Mouse (Mus musculus): ENCODE data around the gene Tmem247. TPM values are rescaled to one million over a fixed set of nuclear protein-coding genes. Genes with fewer than 3 reads are reported as not detected.

Gene Tmem247
- not detected for total RNA-seq (2021)
- long read RNA-seq, experiment 1, result 0 reads
- long read RNA-seq, experiment 2, result 0 reads

DNA sequence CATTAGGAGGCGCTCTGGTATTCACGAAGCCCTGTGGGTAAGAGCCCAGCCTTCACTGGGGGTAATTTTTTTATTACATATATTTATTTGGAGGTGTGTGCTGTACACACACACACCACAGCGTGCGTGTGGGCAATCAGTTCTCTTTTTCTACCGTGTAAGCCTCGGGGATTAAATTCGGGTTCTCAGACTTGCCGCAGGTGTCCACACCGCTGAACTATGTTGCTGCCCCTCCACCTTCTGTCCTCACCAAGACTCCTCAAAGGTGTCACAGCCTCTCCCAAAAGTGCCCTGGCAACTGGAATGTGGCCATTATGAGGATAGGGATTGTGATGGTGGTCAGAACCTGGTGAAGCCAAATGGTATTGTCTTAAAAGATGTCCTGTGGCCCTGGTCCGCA, at the start of gene Tmem247:
Gene Tmem247, plus strand, starts transcription at position 301 of the 400 bp plus-strand sequence.
- Histone ChIP-seq H3K4me3 (no peak within 1 kb of the TSS), H3K27ac (no peak within 1 kb of the TSS)
- DNase-seq, result no peak
- intact Hi-C loops (cut with DNase I), result no loop called here
- TF ChIP-seq CTCF (IDR thresholded peaks at IDR 0.05), result no peak

DNA sequence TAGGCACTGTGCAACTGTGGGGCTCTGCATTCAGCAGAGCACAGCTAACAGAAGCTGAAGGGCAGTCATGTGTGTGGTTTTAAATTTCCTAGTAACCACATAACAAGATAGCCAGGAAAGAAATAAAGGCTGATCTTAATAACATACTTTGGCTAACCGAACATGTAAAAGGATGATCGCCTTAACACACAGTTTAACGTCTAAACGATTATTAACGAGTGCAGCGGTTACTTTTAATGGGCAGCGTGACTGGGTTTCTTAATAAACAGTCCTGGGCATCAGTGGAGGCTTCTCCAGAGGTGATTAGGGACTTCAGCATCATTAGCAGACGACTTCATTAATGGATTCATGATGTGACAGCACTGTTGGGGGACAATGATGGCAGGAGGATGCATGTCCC, 46.6 kb upstream of the Tmem247 start:
- no peak for DNase-seq
- intact Hi-C loops (cut with DNase I), result no loop called here
- H3K4me3 ChIP-seq, result no peak overlapping the region
- no peak overlapping the region for H3K27ac ChIP-seq
- no peak for TF ChIP-seq CTCF (IDR thresholded peaks at IDR 0.05)

- no peak overlapping the region for H3K27ac ChIP-seq
- intact Hi-C loops (cut with DNase I), result no loop called here
- no peak overlapping the region for H3K4me3 ChIP-seq
- DNase-seq, result no peak
- TF ChIP-seq CTCF (IDR thresholded peaks at IDR 0.05), result no peak
These were observed 44.5 kb upstream of the Tmem247 start for GRCm38 (mm10) chr17:86872643-86873042.

DNA sequence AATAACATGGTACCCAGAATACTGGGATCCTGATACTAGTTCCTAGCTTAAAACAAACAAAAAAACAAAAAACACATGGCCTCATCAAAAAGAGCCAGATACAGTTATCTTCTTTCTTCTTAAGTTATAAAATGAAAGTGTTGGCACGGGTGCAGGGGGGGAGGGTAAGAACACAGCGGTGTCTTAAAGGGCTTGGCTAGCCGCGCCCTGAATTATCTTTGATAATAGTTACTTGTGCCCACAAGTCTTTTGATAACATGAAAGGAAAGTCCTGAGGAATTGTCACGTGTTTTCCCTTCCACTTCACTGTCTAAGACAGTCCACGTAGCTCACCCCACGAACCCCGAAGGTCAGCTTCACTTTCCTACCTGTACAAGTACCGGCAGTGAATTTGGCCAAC, 40.2 kb upstream of the Tmem247 start:
- intact Hi-C loops (cut with DNase I), result no loop called here

DNA sequence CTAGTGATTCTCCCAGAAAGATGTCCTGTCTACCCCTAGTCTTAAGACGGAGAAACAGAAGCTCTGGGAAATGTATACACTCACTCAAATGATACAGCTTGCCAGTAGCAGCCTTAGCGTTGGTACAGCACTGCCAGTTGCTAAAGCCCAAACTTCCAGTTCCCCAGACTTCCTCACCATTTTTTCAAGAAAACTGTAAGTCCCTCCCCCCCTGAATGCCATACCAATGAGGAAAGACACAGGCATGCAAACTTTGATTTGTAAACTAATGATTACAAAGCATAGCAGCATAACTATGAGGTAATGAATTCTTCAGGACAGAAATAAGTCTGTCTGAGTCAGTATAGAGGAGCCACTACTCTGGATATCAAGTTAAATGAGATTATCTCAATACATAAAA, 39.4 kb upstream of the Tmem247 start:
- no peak overlapping the region for H3K27ac ChIP-seq
- no peak for TF ChIP-seq CTCF (IDR thresholded peaks at IDR 0.05)
- DNase-seq, result no peak
- no peak overlapping the region for H3K4me3 ChIP-seq
- intact Hi-C loops (cut with DNase I), result no loop called here

More for the DNA sequence above, 40.2 kb upstream of the Tmem247 start:
- H3K4me3 ChIP-seq, result no peak overlapping the region
- TF ChIP-seq CTCF (IDR thresholded peaks at IDR 0.05), result no peak
- DNase-seq, result no peak
- no peak overlapping the region for H3K27ac ChIP-seq

GRCm38 (mm10) chr17:86880056-86880455, 37.1 kb upstream of the Tmem247 start:
- intact Hi-C loops (cut with DNase I), result no loop called here
- Histone ChIP-seq H3K27ac (no peak overlapping the region), H3K4me3 (no peak overlapping the region)
- no peak for TF ChIP-seq CTCF (IDR thresholded peaks at IDR 0.05)
- DNase-seq, result no peak

DNA sequence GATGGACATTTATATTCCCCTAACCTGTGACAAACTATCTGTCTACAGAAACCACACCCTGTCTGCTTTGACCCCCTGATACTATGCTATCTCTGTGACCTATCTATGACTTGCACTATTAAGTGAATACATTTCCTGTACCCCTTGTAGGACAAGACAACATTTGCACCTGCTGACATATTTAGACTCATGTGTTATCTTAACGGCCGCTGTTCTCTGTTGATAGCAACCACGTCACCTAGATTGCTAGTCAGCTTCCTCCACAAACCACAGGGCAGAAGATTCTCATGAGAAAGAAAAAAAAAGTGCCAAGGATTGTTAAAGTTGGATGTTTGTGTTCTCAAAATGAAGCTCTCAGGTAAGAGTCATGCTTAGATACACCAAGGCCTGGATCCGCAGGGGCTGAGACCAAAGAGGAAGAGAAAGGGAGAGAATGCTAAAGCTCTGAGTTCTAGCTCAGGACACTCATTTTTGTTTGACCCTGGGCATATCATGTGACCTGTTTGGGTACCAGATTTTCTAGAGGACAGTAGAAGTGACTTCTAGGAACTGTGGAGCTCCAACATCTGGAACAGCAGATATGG, 36.6 kb upstream of the Tmem247 start:
- TF ChIP-seq CTCF (IDR thresholded peaks at IDR 0.05), result no peak
- intact Hi-C loops (cut with DNase I), result no loop called here
- Histone ChIP-seq H3K27ac (no peak overlapping the region), H3K4me3 (no peak overlapping the region)
- no peak for DNase-seq

DNA sequence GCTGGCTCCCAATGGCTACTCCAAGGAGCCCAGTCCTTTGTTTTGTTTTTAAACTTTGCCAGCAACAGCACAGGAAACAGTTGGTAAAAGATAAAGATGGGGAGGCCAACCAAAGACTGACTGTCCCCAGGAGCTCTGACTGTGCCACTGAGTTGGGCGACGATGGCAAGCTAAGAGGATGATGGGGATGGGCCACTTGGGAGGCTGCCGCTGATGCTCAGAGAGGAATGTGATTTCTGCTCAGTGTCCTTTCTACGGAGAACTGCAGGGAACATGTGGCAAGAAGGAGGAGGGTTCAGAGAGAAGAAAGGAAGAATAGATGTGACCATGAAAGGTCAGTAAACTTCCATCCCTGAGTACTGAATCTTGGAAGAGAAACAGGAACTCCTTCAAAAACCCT, 22.0 kb upstream of the Tmem247 start:
- DNase-seq, result no peak
- Histone ChIP-seq H3K27ac (no peak overlapping the region), H3K4me3 (no peak overlapping the region)
- TF ChIP-seq CTCF (IDR thresholded peaks at IDR 0.05), result no peak
- intact Hi-C loops (cut with DNase I), result no loop called here

DNA sequence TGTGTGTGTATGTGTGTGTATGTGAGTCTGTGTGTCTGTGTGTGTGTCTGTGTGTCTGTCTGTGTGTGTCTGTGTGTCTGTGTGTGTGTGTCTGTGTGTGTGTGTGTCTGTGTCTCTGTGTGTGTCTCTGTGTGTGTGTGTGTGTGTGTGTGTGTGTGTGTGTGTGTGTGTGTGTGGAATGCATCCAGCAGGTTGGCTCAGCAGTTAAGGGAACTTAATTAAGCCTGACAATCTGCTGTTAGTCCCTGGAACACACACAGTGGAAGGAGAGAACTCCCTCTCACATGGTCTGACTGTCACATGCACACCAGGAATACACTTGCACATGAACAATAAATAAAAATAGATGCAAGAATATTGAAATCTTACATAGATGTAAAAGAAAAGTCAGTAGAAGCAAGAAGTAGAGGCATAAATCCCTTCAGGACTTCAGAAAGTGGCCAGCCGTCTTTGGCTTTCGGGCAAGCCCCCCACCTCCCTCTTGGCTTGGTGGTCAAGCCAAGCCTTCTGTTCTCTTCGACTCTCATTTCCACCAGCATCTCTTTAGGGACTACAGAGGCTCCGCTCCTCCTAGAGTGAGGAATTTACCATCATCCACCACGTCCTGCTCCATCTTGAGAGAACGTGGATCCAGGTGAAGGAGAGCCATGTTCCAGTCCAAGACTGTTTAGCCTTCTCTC, 19.5 kb upstream of the Tmem247 start:
- intact Hi-C loops (cut with DNase I), result no loop called here
- no peak overlapping the region for H3K4me3 ChIP-seq
- no peak for TF ChIP-seq CTCF (IDR thresholded peaks at IDR 0.05)
- DNase-seq, result no peak
- H3K27ac ChIP-seq, result no peak overlapping the region

- intact Hi-C loops (cut with DNase I), result loop anchor here (10.0 kb wide), 1 partner anchor 735 kb away; the partner anchor contains the start of gene Prkce
- Histone ChIP-seq H3K27ac (no peak overlapping the region), H3K4me3 (no peak overlapping the region)
- TF ChIP-seq CTCF (IDR thresholded peaks at IDR 0.05), result no peak
- no peak for DNase-seq
These were observed 17.3 kb upstream of the Tmem247 start for GRCm38 (mm10) chr17:86899821-86900220.

- H3K27ac ChIP-seq, result no peak overlapping the region
- DNase-seq, result no peak
- no peak for TF ChIP-seq CTCF (IDR thresholded peaks at IDR 0.05)
- H3K4me3 ChIP-seq, result no peak overlapping the region
- intact Hi-C loops (cut with DNase I), result loop anchor here (10.0 kb wide), 1 partner anchor 736 kb away; the partner anchor contains the start of gene Prkce
These were observed 16.6 kb upstream of the Tmem247 start for GRCm38 (mm10) chr17:86900564-86900963.

GRCm38 (mm10) chr17:86902399-86903067, 14.6 kb upstream of the Tmem247 start:
- DNase-seq, result no peak
- intact Hi-C loops (cut with DNase I), result loop anchor here (10.0 kb wide), 1 partner anchor 738 kb away; the partner anchor contains the start of gene Prkce
- H3K27ac ChIP-seq, result no peak overlapping the region
- TF ChIP-seq CTCF (IDR thresholded peaks at IDR 0.05), result no peak
- no peak overlapping the region for H3K4me3 ChIP-seq

GRCm38 (mm10) chr17:86903596-86903995, 13.6 kb upstream of the Tmem247 start:
- TF ChIP-seq CTCF (IDR thresholded peaks at IDR 0.05), result no peak
- intact Hi-C loops (cut with DNase I), result loop anchor here (10.0 kb wide), 1 partner anchor 739 kb away; the partner anchor contains the start of gene Prkce
- DNase-seq, result no peak

More at GRCm38 (mm10) chr17:86903596-86903995, 13.6 kb upstream of the Tmem247 start:
- no peak overlapping the region for H3K4me3 ChIP-seq
- no peak overlapping the region for H3K27ac ChIP-seq

Data from gastrocnemius, adult 2 months (tissue).